Mouse (Mus musculus) olfactory bulb, adult 2 months (tissue): ENCODE results near the gene Perp. TPM values are rescaled to one million over a fixed set of nuclear protein-coding genes. Genes with fewer than 3 reads are reported as not detected.
A peak's percentile ranks its signal among the peaks of the same experiment; 100 is the strongest.

Experiments
- H3K27ac ChIP-seq: fragments of 200-500 bp; 2 replicates; pipeline ENCODE4 v1.5.1; 2012; ENCODE audit warnings: low read depth, low read length; ENCODE audit not compliant: insufficient read depth
- H3K4me1 ChIP-seq: fragments of 200-500 bp; 2 replicates; pipeline ENCODE4 v1.6.1; 2012; ENCODE audit warnings: low read length; ENCODE audit not compliant: control insufficient read depth, insufficient read depth
- H3K4me3 ChIP-seq: fragments of 200-500 bp; 2 replicates; pipeline ENCODE4 v1.5.1; 2012; ENCODE audit warnings: mild to moderate bottlenecking, low read depth, low read length, moderate library complexity; ENCODE audit not compliant: insufficient read depth
- CTCF ChIP-seq: fragments of 200-500 bp; IDR thresholded peaks from 2 replicates; pipeline ENCODE4 v1.5.1; 2012; ENCODE audit warnings: low read depth, mild to moderate bottlenecking, low read length, moderate library complexity; ENCODE audit not compliant: insufficient read depth
- POLR2A ChIP-seq: fragments of 200-500 bp; IDR thresholded peaks from 2 replicates; pipeline ENCODE4 v1.6.1; 2012; ENCODE audit warnings: mild to moderate bottlenecking, low read depth, low read length, moderate library complexity; ENCODE audit not compliant: insufficient read depth
- WGBS: fragments of 180-500 bp; shearing (Covaris S2); methylation state at CpG from one replicate; pipeline ENCODE4 v1.1.7; 2018; 5-methylcytosine and 5-hydroxymethylcytosine counted together
- polyA plus RNA-seq: library from polyadenylated mRNA; stranded (reverse); fragments of >200 nt; gene quantifications from 2 replicates; pipeline ENCODE4 v1.2.4, GENCODE M21; 2012; ENCODE audit warnings: low replicate concordance; ENCODE audit not compliant: missing spikeins, insufficient read depth, insufficient read length

The Perp gene
- polyA plus RNA-seq, 1 experiment = not detected

DNA sequence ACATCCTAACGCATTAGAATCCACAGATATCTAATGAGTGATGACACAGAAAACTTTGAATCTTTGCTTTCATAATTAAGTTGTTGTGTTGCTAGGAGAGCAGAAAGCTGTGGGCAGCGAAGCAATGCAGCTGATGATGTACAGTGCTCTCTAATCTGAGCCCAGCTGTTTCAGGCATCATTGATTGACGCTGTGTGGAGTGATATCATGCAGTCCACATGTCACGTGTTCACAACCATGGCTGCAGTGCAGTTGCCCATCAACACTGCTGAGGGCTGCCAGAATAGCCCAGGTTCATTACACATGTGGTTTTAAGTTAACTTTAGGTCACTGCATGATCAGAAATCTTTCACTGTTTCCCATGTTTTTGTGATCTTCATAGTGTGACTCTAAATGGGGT lies 5.3 kb upstream of the Perp start:
- H3K4me1 ChIP-seq = peaks cover 2% of the 10 kb centered on the region; the same call in 1 of the 2 replicates
- 89% methylated on average over 4 of the region's 4 CpGs for WGBS
- no peak overlapping the region for H3K27ac ChIP-seq
- TF ChIP-seq CTCF = no peak
- no peak for TF ChIP-seq POLR2A
- no peak overlapping the region for H3K4me3 ChIP-seq

DNA sequence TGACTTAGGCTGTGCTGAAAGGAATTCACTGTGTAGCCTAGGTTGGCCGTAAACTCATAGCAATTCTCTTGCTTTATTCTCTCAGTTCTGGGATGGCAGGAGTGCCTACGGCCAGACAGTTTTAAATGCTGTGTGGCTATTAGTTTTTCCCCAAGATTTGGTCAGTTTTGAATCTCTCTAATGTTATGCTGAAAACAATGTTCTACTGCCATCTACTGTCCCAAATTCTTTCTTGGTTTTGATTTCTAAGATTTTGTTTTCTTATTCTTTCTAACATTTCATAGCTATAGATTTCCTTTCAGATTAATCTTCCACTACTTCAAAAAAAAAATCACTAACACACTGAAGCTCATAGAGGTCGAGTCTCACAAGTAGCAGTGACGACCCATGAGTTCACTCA lies 4.1 kb upstream of the Perp start:
- Histone ChIP-seq H3K4me3 (no peak overlapping the region), H3K27ac (no peak overlapping the region), H3K4me1 (peaks cover 10% of the 10 kb centered on the region)
- 60% methylated on average over 4 of the region's 4 CpGs for WGBS
- no peak for TF ChIP-seq CTCF
- no peak for TF ChIP-seq POLR2A

DNA sequence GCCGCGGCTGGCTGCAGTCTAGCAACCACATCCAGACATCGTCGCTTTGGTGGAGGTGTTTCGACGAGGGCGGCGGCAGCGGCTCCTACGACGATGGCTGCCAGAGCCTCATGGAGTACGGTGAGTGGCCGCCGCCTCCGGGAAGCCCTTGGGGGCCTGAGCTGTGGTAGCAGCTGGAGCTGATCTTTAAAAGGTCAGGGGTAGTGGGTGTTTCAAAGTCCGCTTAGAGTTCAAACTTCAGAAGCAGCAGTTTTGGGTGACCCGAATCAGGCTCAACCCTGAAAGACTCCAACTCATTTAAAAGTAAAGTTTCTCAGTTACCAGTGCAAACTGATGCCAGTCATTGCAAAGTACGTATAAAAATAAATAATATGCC lies 455 bp downstream of the Perp start:
- H3K27ac ChIP-seq = no peak overlapping the region

DNA sequence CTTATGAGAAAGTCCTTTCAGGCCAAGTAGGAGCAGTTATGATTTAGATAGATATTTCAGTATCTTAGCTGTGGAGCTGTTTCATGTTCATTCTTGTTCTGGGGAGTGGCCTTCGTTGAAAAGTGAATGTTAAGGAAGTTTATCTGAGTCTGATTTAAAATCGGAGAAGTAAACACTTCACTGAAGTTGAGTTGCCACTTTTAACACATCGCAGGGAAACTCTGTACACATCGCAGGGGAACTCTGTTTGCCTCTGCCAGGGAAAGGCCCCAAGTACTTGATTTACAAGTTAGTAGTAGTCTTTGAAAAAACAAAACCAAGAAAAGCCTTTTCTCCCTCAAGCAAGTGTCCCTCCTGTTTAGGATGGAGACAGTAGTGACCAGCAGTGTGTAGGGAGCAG lies 891 bp downstream of the Perp start:
- H3K27ac ChIP-seq = no peak overlapping the region
- WGBS = 77% methylated on average over 4 of the region's 4 CpGs
- TF ChIP-seq CTCF (no peak), POLR2A (no peak)
- H3K4me3 ChIP-seq = no peak overlapping the region
- H3K4me1 ChIP-seq = peaks cover 10% of the 10 kb centered on the region

More for the DNA sequence above, 455 bp downstream of the Perp start:
- Histone ChIP-seq H3K4me3 (peak overlapping the region; percentile 57), H3K4me1 (peaks cover 10% of the 10 kb centered on the region)
- no peak for TF ChIP-seq CTCF
- WGBS = 22% methylated on average over 18 of the region's 18 CpGs

DNA sequence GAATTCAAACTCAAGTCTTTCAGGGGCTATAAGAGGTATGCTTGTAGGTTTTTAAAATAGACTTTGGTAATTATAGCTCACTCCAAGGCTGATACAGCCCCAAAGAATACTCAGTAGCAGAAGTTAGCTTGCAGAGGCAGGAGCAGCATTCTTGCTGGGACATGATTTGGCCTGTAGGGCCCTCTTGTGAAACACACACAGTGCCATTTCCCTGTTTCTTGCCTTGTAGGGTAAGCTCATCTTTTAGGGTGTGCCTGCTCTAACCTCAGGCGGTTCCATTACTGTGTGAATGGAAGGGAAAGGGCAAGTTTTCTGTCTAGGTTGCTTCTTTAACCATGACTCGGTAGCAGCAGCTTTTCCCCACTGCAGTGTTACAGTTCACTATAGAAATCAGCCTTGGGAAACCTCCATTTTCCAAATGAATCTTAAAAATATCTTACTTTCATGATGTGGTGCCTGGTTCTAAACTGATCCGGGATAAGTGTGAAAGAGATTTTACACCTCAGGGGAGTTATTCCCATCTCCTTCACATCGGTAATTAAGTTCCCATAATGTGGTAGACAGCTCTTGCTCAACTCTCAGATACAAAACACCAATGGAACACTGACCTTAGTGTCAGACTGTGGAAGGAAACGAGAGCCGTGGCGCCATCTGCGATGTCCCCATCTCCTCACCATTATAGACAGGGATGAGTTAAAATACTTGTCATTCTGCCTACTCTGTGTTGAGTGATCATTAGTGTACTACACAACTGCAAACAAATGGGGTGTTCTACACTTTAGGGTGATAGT lies 1.8 kb downstream of the Perp start:
- Histone ChIP-seq H3K4me3 (no peak overlapping the region), H3K4me1 (peaks cover 11% of the 10 kb centered on the region), H3K27ac (no peak overlapping the region)
- WGBS = 88% methylated on average over 8 of the region's 8 CpGs
- TF ChIP-seq POLR2A = no peak
- no peak for TF ChIP-seq CTCF

DNA sequence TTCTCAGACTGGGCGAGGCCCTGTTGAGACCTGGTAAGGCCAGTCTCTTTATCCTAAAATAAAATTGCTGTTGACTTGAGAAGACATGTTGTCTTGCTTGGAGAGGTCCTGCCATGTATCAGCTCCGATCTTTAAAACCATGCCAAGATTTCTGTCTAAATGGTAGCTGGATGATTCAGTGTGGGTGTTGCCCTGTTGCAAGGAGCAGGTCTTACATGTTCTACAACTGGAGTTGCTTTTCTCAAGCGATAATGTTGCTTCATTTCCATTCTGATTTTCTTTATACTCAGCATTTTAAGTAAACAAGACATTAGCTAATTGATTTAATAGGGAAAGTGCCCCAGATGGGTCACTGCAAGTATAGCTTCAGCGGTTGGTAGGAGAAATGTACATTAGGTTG lies 5.4 kb downstream of the Perp start:
- Histone ChIP-seq H3K27ac (no peak overlapping the region), H3K4me1 (peaks cover 4% of the 10 kb centered on the region), H3K4me3 (no peak overlapping the region)
- TF ChIP-seq POLR2A (no peak), CTCF (no peak)
- WGBS = 85% methylated on average over 4 of the region's 4 CpGs

DNA sequence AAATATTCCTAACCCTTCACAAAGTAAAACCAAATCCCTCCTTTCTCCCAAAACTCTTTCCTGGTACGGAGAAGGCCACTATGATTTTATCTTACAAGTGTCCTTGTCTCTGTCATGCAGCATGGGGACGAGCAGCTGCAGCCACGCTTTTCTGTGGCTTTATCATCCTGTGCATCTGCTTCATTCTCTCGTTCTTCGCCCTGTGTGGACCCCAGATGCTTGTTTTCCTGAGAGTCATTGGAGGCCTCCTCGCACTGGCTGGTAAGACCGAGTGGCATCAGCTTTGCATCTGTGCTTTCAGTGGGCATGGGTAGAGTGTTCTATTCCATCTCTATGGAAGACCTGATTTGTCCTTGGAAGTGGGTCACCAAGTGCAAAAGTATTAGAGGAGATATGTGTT lies 8.6 kb downstream of the Perp start:
- WGBS = 95% methylated on average over 7 of the region's 7 CpGs
- Histone ChIP-seq H3K4me3 (no peak overlapping the region), H3K27ac (no peak overlapping the region), H3K4me1 (peaks cover 2% of the 10 kb centered on the region; the same call in 1 of the 2 replicates)
- TF ChIP-seq CTCF (no peak), POLR2A (no peak)

DNA sequence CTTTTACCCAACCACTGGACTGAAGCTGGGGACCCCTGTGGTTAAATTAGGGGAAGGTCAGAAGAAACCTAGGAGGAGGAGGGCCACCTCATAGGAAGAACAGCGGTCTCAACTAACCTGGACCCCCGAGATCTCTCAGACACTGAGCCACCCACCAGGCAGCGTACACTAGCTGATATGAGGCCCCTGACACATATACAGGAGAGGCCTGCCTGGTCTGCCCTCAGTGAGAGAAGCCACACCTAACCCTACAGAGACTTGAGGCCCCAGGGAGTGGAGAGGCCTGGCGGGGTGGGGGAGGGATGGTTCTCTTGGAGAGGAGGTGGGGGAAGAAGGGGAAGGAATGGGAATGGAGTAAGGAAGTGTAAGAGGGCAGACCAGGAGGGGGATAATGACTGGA lies 12.4 kb downstream of the Perp start:
- H3K27ac ChIP-seq = no peak overlapping the region
- 94% methylated on average over 4 of the region's 4 CpGs for WGBS
- peaks cover 3% of the 10 kb centered on the region; the same call in 1 of the 2 replicates for H3K4me1 ChIP-seq
- no peak overlapping the region for H3K4me3 ChIP-seq
- no peak for TF ChIP-seq POLR2A
- TF ChIP-seq CTCF = no peak

DNA sequence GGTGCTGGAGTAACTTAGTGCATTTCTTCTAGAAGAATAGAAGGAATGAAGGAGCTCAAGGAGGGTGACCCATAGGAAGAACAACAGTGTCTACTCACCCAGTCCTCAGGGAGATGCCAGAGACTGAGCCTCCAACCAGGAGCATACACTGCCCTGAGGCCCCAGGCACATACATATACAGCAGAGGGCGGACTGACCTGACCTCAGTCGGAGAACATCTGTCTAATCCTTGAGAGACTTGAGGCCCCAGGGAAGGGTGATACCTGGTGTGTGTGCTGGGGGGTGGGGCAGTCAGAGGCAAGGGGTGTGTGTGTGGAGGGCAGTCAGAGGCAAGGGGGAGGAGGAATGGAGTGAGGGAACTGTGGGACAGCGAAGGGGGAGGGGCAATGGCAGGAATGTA lies 14.8 kb downstream of the Perp start:
- whole genome bisulfite sequencing = 70% methylated on average over 3 of the region's 3 CpGs
- Histone ChIP-seq H3K4me3 (no peak overlapping the region), H3K4me1 (peaks cover 3% of the 10 kb centered on the region; the same call in 1 of the 2 replicates), H3K27ac (no peak overlapping the region)
- TF ChIP-seq POLR2A (no peak), CTCF (no peak)

DNA sequence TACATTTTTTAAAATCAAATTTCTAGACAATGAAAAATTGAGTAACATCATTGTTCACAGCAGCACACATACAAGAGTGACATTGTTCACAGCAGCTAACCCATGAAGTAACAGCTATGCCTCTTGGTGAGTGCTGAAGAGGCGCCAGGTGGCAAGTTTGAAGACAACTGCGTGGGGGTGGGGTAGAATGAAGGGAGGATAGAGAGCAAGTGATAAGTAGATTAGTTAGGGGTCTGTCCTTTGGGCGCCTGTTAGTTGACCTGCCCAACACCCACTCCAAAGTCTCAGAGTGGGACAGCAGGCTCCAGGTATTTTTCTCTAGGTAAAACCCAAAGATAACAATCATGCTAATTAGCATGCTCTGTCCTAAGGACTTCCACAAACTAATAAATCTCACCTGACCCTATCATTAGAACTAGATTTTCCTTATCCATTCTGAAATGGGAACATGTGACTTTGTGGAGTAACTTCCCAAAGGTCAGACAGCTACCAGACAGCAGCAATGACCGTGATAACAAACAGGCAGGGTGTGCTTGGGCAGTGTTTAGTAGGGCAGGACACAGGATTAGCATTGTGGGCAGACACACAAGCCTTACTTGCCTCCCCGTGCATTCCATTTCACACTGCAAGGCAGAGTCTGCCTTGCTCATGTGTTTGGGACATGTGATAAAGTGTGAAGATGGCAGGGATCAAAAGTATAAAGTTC lies 15.5 kb downstream of the Perp start:
- 83% methylated on average over 5 of the region's 5 CpGs for WGBS
- H3K4me3 ChIP-seq = no peak overlapping the region

More for the DNA sequence above, 15.5 kb downstream of the Perp start:
- Histone ChIP-seq H3K27ac (no peak overlapping the region), H3K4me1 (peaks cover 3% of the 10 kb centered on the region; the same call in 1 of the 2 replicates)
- TF ChIP-seq POLR2A (no peak), CTCF (no peak)
